Mouse (Mus musculus) liver, embryonic 14.5 days (tissue): ENCODE data around the gene Arpin. TPM values are rescaled to one million over a fixed set of nuclear protein-coding genes. Genes with fewer than 3 reads are reported as not detected.

Experiments
- ATAC-seq: fragments of 200-750 bp; cut with Nextera tagmentation; 2 replicates; pipeline ENCODE4 v1.8.0; 2017; ENCODE audit warnings: moderate number of reproducible peaks, mild to moderate bottlenecking, moderate library complexity; ENCODE audit not compliant: insufficient read depth
- DNase-seq, 3 experiments: peaks; one replicate each; pipeline ENCODE4 v3.0.0-alpha.2; 2012 to 2013; ENCODE audit warnings: low read depth in 3 of 3, low spot score in 3 of 3
- H3K27ac ChIP-seq: fragments of 300-500 bp; sonication (generic); 2 replicates; pipeline ENCODE4 v1.5.1; 2014; ENCODE audit warnings: moderate library complexity, mild to moderate bottlenecking, control low read depth, inconsistent platforms
- H3K27me3 ChIP-seq: fragments of 300-500 bp; sonication (generic); 2 replicates; pipeline ENCODE4 v1.6.1; 2014; ENCODE audit warnings: mild to moderate bottlenecking, low read length, moderate library complexity; ENCODE audit not compliant: control insufficient read depth, insufficient read depth
- H3K36me3 ChIP-seq: fragments of 300-500 bp; sonication (generic); replicated peaks from 2 replicates; pipeline ENCODE4 v1.6.1; 2014; ENCODE audit warnings: low read depth; ENCODE audit not compliant: control insufficient read depth, insufficient read depth
- H3K4me1 ChIP-seq, 2 experiments: fragments of 200-500 bp in 1 of 2; fragments of 300-500 bp in 1 of 2; sonication (generic) in 1 of 2; replicated peaks; 2 replicates each; pipeline ENCODE4 v1.6.1; 2012 to 2014; ENCODE audit warnings: antibody characterized with exemption in 1 of 2, inconsistent platforms in 1 of 2, low read length in 1 of 2; ENCODE audit not compliant: control insufficient read depth in 2 of 2, insufficient read depth in 2 of 2
- H3K4me2 ChIP-seq: fragments of 300-500 bp; sonication (generic); 2 replicates; pipeline ENCODE4 v1.6.1; 2014; ENCODE audit warnings: low read depth, mild to moderate bottlenecking, control low read depth, moderate library complexity
- H3K4me3 ChIP-seq, 2 experiments: fragments of 200-500 bp in 1 of 2; fragments of 300-500 bp in 1 of 2; sonication (generic) in 1 of 2; 2 replicates each; pipeline ENCODE4 v1.5.1; 2012 to 2014; ENCODE audit warnings: low read depth in 2 of 2, low read length in 2 of 2, mild to moderate bottlenecking in 2 of 2, control low read depth in 1 of 2, inconsistent platforms in 1 of 2, moderate library complexity in 1 of 2; ENCODE audit not compliant: insufficient read depth in 1 of 2
- H3K9ac ChIP-seq: fragments of 300-500 bp; sonication (generic); replicated peaks from 2 replicates; pipeline ENCODE4 v1.6.1; 2014; ENCODE audit warnings: mild to moderate bottlenecking, control low read depth, moderate library complexity
- H3K9me3 ChIP-seq: fragments of 300-500 bp; sonication (generic); 2 replicates; pipeline ENCODE4 v1.6.1; 2016; ENCODE audit warnings: low read length, mixed read lengths; ENCODE audit not compliant: control insufficient read depth
- CTCF ChIP-seq: IDR thresholded peaks from 2 replicates; pipeline ENCODE4 v1.5.1; 2016; ENCODE audit warnings: antibody characterized with exemption, low read depth, control low read depth
- EP300 ChIP-seq: IDR thresholded peaks from 2 replicates; pipeline ENCODE4 v1.6.1; 2016; ENCODE audit warnings: antibody characterized with exemption, low read depth
- WGBS: fragments of 180-500 bp; shearing (Covaris S2); extraction: QIAGEN DNeasy Blood & Tissue Kit; methylation state at CpG from one replicate; pipeline ENCODE4 v1.1.7; 2014; ENCODE audit not compliant: insufficient replicate concordance; 5-methylcytosine and 5-hydroxymethylcytosine counted together
- polyA plus RNA-seq, 2 experiments: library from polyadenylated mRNA; depleted of rRNA in 1 of 2; stranded (reverse) in 1 of 2; unstranded in 1 of 2; fragments of >200 nt; fragmentation: Nextera tagmentation in 1 of 2; extraction: Ambion mirVana in 1 of 2; gene quantifications; 2 replicates each; pipeline versions ENCODE4 v1.2.1 to v1.2.3; 2012 to 2014

Arpin gene
- polyA plus RNA-seq (2012; rRNA removed) (1.9 TPM in 2 replicates), polyA plus RNA-seq (2014; fragmentation: Nextera tagmentation; extraction: Ambion mirVana) (3.1 and 4.1 TPM in 2 replicates)

GRCm38 (mm10) chr7:79934862-79935510 lies at the start of gene Arpin:
Gene Arpin, minus strand, starts transcription at chr7:79935359.
- Histone ChIP-seq H3K27ac (no peak within 1 kb of the TSS), H3K27me3 (peaks cover 17% of the 10 kb centered on the region), H3K4me2 (peak within 1 kb of the TSS; percentile 47), H3K4me3 (peak within 1 kb of the TSS; percentile 43 to 48), H3K9ac (no peak within 1 kb of the TSS), H3K4me1 (no peaks in the 10 kb centered on the region), H3K36me3 (no peaks in the 10 kb centered on the region), H3K9me3 (no peaks in the 10 kb centered on the region)
- no peak for DNase-seq
- 0 out of 2 replicates have a peak, but pooled peaks have one; percentile 41 for ATAC-seq
- no peak for TF ChIP-seq CTCF
- TF ChIP-seq EP300, result no peak
- 6% methylated on average over 32 of the region's 32 CpGs for WGBS

GRCm38 (mm10) chr7:79975316-79975715 lies 40.2 kb upstream of the Arpin start:
- H3K36me3 ChIP-seq, result no peaks in the 10 kb centered on the region
- no peak overlapping the region for H3K9ac ChIP-seq
- WGBS, result 59% methylated on average over 2 of the region's 2 CpGs
- no peak overlapping the region for H3K27ac ChIP-seq
- DNase-seq, result no peak
- no peak for ATAC-seq
- H3K4me1 ChIP-seq, result no peaks in the 10 kb centered on the region
- no peak overlapping the region for H3K4me3 ChIP-seq
- no peaks in the 10 kb centered on the region for H3K27me3 ChIP-seq
- TF ChIP-seq EP300 (no peak), CTCF (no peak)
- H3K9me3 ChIP-seq, result no peaks in the 10 kb centered on the region
- no peak overlapping the region for H3K4me2 ChIP-seq

GRCm38 (mm10) chr7:79972195-79972594 lies 37.0 kb upstream of the Arpin start:
- ATAC-seq, result no peak
- 57% methylated on average over 5 of the region's 5 CpGs for WGBS
- no peak overlapping the region for H3K27ac ChIP-seq
- H3K27me3 ChIP-seq, result no peaks in the 10 kb centered on the region
- no peak overlapping the region for H3K4me2 ChIP-seq
- no peaks in the 10 kb centered on the region for H3K36me3 ChIP-seq
- no peaks in the 10 kb centered on the region for H3K4me1 ChIP-seq
- no peak overlapping the region for H3K4me3 ChIP-seq
- no peak overlapping the region for H3K9ac ChIP-seq
- DNase-seq, result no peak
- no peaks in the 10 kb centered on the region for H3K9me3 ChIP-seq
- no peak for TF ChIP-seq CTCF

GRCm38 (mm10) chr7:79970336-79970735 lies 35.2 kb upstream of the Arpin start:
- H3K27me3 ChIP-seq, result no peaks in the 10 kb centered on the region
- no peaks in the 10 kb centered on the region for H3K36me3 ChIP-seq
- DNase-seq (no peak), ATAC-seq (no peak)
- H3K4me3 ChIP-seq, result no peak overlapping the region
- H3K27ac ChIP-seq, result no peak overlapping the region
- 19% methylated on average over 1 of the region's 1 CpGs for WGBS
- no peaks in the 10 kb centered on the region for H3K9me3 ChIP-seq
- no peak overlapping the region for H3K9ac ChIP-seq
- H3K4me2 ChIP-seq, result no peak overlapping the region
- no peaks in the 10 kb centered on the region for H3K4me1 ChIP-seq
- TF ChIP-seq CTCF, result no peak
- TF ChIP-seq EP300, result no peak

- Histone ChIP-seq H3K4me3 (no peak overlapping the region), H3K9ac (no peak overlapping the region), H3K4me1 (no peaks in the 10 kb centered on the region), H3K27ac (no peak overlapping the region), H3K4me2 (no peak overlapping the region), H3K9me3 (no peaks in the 10 kb centered on the region), H3K36me3 (no peaks in the 10 kb centered on the region), H3K27me3 (no peaks in the 10 kb centered on the region)
- WGBS, result 65% methylated on average over 6 of the region's 6 CpGs
- DNase-seq (no peak), ATAC-seq (no peak)
- TF ChIP-seq CTCF, result no peak
- no peak for TF ChIP-seq EP300
Measured at GRCm38 (mm10) chr7:79968326-79968725, 33.2 kb upstream of the Arpin start.
